Mouse (Mus musculus): Measurements from ENCODE around the gene Smim7. TPM values are rescaled to one million over a fixed set of nuclear protein-coding genes. Genes with fewer than 3 reads are reported as not detected.

Gene Smim7
- polyA plus RNA-seq, 2 experiments, result 16.3 to 32.2 TPM

- no peak overlapping the region for H3K9ac ChIP-seq (replicated peaks)
- TF ChIP-seq EP300 (IDR thresholded peaks at IDR 0.05; ENCODE audit: low read depth) (no peak), CTCF (IDR thresholded peaks at IDR 0.05; ENCODE audit: low read depth) (no peak)
Observed at GRCm38 (mm10) chr8:72521888-72522287, 49.0 kb downstream of the Smim7 start.

GRCm38 (mm10) chr8:72517421-72517988 is 53.4 kb downstream of the Smim7 start:
- H3K9me3 ChIP-seq (ENCODE audit: control insufficient read depth, low read length), result no peaks in the 10 kb centered on the region
- H3K27ac ChIP-seq, result no peak overlapping the region
- no peak overlapping the region for H3K4me2 ChIP-seq (ENCODE audit: low read depth)
- TF ChIP-seq CTCF (IDR thresholded peaks at IDR 0.05; ENCODE audit: low read depth), result no peak
- TF ChIP-seq EP300 (IDR thresholded peaks at IDR 0.05; ENCODE audit: low read depth), result no peak
- H3K36me3 ChIP-seq (replicated peaks; ENCODE audit: control insufficient read depth, insufficient read depth, low read depth), result no peaks in the 10 kb centered on the region
- no peaks in the 10 kb centered on the region for H3K27me3 ChIP-seq (ENCODE audit: control insufficient read depth, insufficient read depth, low read length)
- H3K4me3 ChIP-seq (ENCODE audit: insufficient read depth in 1 of 2, low read depth in 2 of 2, low read length in 2 of 2), result no peak overlapping the region
- peaks cover 0 to 2% of the 10 kb centered on the region in 2 experiments; a peak in 1 of 4 replicates for H3K4me1 ChIP-seq (replicated peaks; ENCODE audit: control insufficient read depth in 2 of 2, insufficient read depth in 2 of 2, low read length in 1 of 2)
- no peak for ATAC-seq (ENCODE audit: insufficient read depth)
- 55% methylated on average over 7 of the region's 7 CpGs for WGBS (ENCODE audit: insufficient replicate concordance)
- H3K9ac ChIP-seq (replicated peaks), result no peak overlapping the region
- no peak for DNase-seq (ENCODE audit: low read depth in 3 of 3, low spot score in 3 of 3)

More at GRCm38 (mm10) chr8:72521888-72522287, 49.0 kb downstream of the Smim7 start:
- 0 out of 4 replicates have a peak, but pooled peaks cover 0 to 2% of the 10 kb centered on the region in 2 experiments for H3K4me1 ChIP-seq (replicated peaks; ENCODE audit: control insufficient read depth in 2 of 2, insufficient read depth in 2 of 2, low read length in 1 of 2)
- DNase-seq (ENCODE audit: low read depth in 3 of 3, low spot score in 3 of 3) (no peak), ATAC-seq (ENCODE audit: insufficient read depth) (no peak)
- no peaks in the 10 kb centered on the region for H3K36me3 ChIP-seq (replicated peaks; ENCODE audit: control insufficient read depth, insufficient read depth, low read depth)
- H3K27ac ChIP-seq, result no peak overlapping the region
- H3K4me2 ChIP-seq (ENCODE audit: low read depth), result no peak overlapping the region
- H3K4me3 ChIP-seq (ENCODE audit: insufficient read depth in 1 of 2, low read depth in 2 of 2, low read length in 2 of 2), result no peak overlapping the region
- no peaks in the 10 kb centered on the region for H3K27me3 ChIP-seq (ENCODE audit: control insufficient read depth, insufficient read depth, low read length)
- H3K9me3 ChIP-seq (ENCODE audit: control insufficient read depth, low read length), result no peaks in the 10 kb centered on the region

Small RNA genes within 50 kb of the gene (microRNA-seq; reads per million reads assigned to microRNA genes)
- not detected for gene Gm28019

Other genes with a start within 250 kb of the Smim7 start
- 19.6 and 21.1 TPM in 2 replicates for gene Eps15l1, start 149.6 kb downstream of the Smim7 start, polyA plus RNA-seq (2012; rRNA removed)
- 16.9 and 17.7 TPM in 2 replicates for gene Eps15l1, start 149.6 kb downstream of the Smim7 start, polyA plus RNA-seq (2014; fragmentation: Nextera tagmentation; extraction: Ambion mirVana)
- 0.09 and 0.21 TPM in 2 replicates for gene Calr3, start 127.2 kb downstream of the Smim7 start, polyA plus RNA-seq (2012; rRNA removed)
- 0.53 and 0.83 TPM in 2 replicates for gene Calr3, start 127.2 kb downstream of the Smim7 start, polyA plus RNA-seq (2014; fragmentation: Nextera tagmentation; extraction: Ambion mirVana)
- 1.8 and 3.2 TPM in 2 replicates for gene 1700030K09Rik, start 127.2 kb downstream of the Smim7 start, polyA plus RNA-seq (2012; rRNA removed)
- gene 1700030K09Rik, start 127.2 kb downstream of the Smim7 start, polyA plus RNA-seq (2014; fragmentation: Nextera tagmentation; extraction: Ambion mirVana), result 2.2 and 2.4 TPM in 2 replicates
- 25.4 and 28.8 TPM in 2 replicates for gene Cherp, start 95.9 kb downstream of the Smim7 start, polyA plus RNA-seq (2012; rRNA removed)
- 19.9 and 22.6 TPM in 2 replicates for gene Cherp, start 95.9 kb downstream of the Smim7 start, polyA plus RNA-seq (2014; fragmentation: Nextera tagmentation; extraction: Ambion mirVana)
- gene Slc35e1, start 78.5 kb downstream of the Smim7 start, polyA plus RNA-seq (2012; rRNA removed), result 7.9 and 8.9 TPM in 2 replicates
- gene Slc35e1, start 78.5 kb downstream of the Smim7 start, polyA plus RNA-seq (2014; fragmentation: Nextera tagmentation; extraction: Ambion mirVana), result 4.1 and 4.3 TPM in 2 replicates
- gene Med26, start 22.8 kb downstream of the Smim7 start, polyA plus RNA-seq (2012; rRNA removed), result 4.6 TPM in 2 replicates
- gene Med26, start 22.8 kb downstream of the Smim7 start, polyA plus RNA-seq (2014; fragmentation: Nextera tagmentation; extraction: Ambion mirVana), result 5.5 and 6.2 TPM in 2 replicates
- gene Tmem38a, start 967 bp upstream of the Smim7 start, polyA plus RNA-seq (2012; rRNA removed), result 0.98 and 1.1 TPM in 2 replicates
- 0.62 and 0.97 TPM in 2 replicates for gene Tmem38a, start 967 bp upstream of the Smim7 start, polyA plus RNA-seq (2014; fragmentation: Nextera tagmentation; extraction: Ambion mirVana)
- under 0.01 and 0.01 TPM in 2 replicates for gene Nwd1, start 75.6 kb upstream of the Smim7 start, polyA plus RNA-seq (2012; rRNA removed)
- gene Nwd1, start 75.6 kb upstream of the Smim7 start, polyA plus RNA-seq (2014; fragmentation: Nextera tagmentation; extraction: Ambion mirVana), result not detected in 2 replicates
- 47.6 and 57.0 TPM in 2 replicates for gene Sin3b, start 152.2 kb upstream of the Smim7 start, polyA plus RNA-seq (2012; rRNA removed)
- gene Sin3b, start 152.2 kb upstream of the Smim7 start, polyA plus RNA-seq (2014; fragmentation: Nextera tagmentation; extraction: Ambion mirVana), result 68.7 and 70.3 TPM in 2 replicates
- gene F2rl3, start 190.8 kb upstream of the Smim7 start, polyA plus RNA-seq (2012; rRNA removed), result 3.9 and 5.2 TPM in 2 replicates
- 2.8 and 3.8 TPM in 2 replicates for gene F2rl3, start 190.8 kb upstream of the Smim7 start, polyA plus RNA-seq (2014; fragmentation: Nextera tagmentation; extraction: Ambion mirVana)